Mouse (Mus musculus): Measurements from ENCODE around the gene Tgtp2.
"Not testable (repeated sequence)": the region's sequence is repeated elsewhere in the genome, so short reads cannot be mapped to it uniquely, and the experiment has no call there.

Tgtp2 gene

GRCm38 (mm10) chr11:49084875-49085274, 20.9 kb upstream of the Tgtp2 start:
- DNase-seq (ENCODE audit: low spot score): no peak

- no peak for DNase-seq (ENCODE audit: low spot score)
These were observed 20.4 kb upstream of the Tgtp2 start for GRCm38 (mm10) chr11:49084385-49084784.

- DNase-seq (ENCODE audit: low spot score): no peak
These were observed 19.8 kb upstream of the Tgtp2 start for GRCm38 (mm10) chr11:49083808-49084207.

GRCm38 (mm10) chr11:49083146-49083545, 19.1 kb upstream of the Tgtp2 start:
- DNase-seq (ENCODE audit: low spot score): no peak

- no peak for DNase-seq (ENCODE audit: low spot score)
These were observed 17.9 kb upstream of the Tgtp2 start for GRCm38 (mm10) chr11:49081886-49082285.

GRCm38 (mm10) chr11:49081356-49081755, 17.4 kb upstream of the Tgtp2 start:
- DNase-seq (ENCODE audit: low spot score): no peak

GRCm38 (mm10) chr11:49080636-49081035, 16.6 kb upstream of the Tgtp2 start:
- DNase-seq (ENCODE audit: low spot score): no peak

- DNase-seq (ENCODE audit: low spot score): no peak
These were observed 14.7 kb upstream of the Tgtp2 start for GRCm38 (mm10) chr11:49078719-49079118.

GRCm38 (mm10) chr11:49077012-49077411, 13.0 kb upstream of the Tgtp2 start:
- DNase-seq (ENCODE audit: low spot score): no peak

- DNase-seq (ENCODE audit: low spot score): not testable (repeated sequence)
These were observed 12.2 kb upstream of the Tgtp2 start, which contains the start of gene Ifi47 for GRCm38 (mm10) chr11:49076001-49076757. Gene Ifi47, plus strand, starts transcription at chr11:49076587.

GRCm38 (mm10) chr11:49068358-49068757, 4.4 kb upstream of the Tgtp2 start:
- no peak for DNase-seq (ENCODE audit: low spot score)

GRCm38 (mm10) chr11:49061865-49062264, 2.1 kb downstream of the Tgtp2 start:
- DNase-seq (ENCODE audit: low spot score): not testable (repeated sequence)

- DNase-seq (ENCODE audit: low spot score): not testable (repeated sequence)
These were observed 3.9 kb downstream of the Tgtp2 start for GRCm38 (mm10) chr11:49060061-49060460.

- DNase-seq (ENCODE audit: low spot score): not testable (repeated sequence)
These were observed 12.1 kb downstream of the Tgtp2 start for GRCm38 (mm10) chr11:49051894-49052293.

- DNase-seq (ENCODE audit: low spot score): not testable (repeated sequence)
These were observed 12.7 kb downstream of the Tgtp2 start, which contains the start of gene 9930111J21Rik2 for GRCm38 (mm10) chr11:49051093-49051891. Gene 9930111J21Rik2, minus strand, starts transcription at chr11:49051242.

- DNase-seq (ENCODE audit: low spot score): not testable (repeated sequence)
These were observed 13.9 kb downstream of the Tgtp2 start for GRCm38 (mm10) chr11:49050064-49050463.

GRCm38 (mm10) chr11:49012074-49012473, 51.9 kb downstream of the Tgtp2 start:
- DNase-seq (ENCODE audit: low spot score): not testable (repeated sequence)
